Comparison of ENCODE assay signal across 10 mouse cellular contexts in the genomic region with DNA sequence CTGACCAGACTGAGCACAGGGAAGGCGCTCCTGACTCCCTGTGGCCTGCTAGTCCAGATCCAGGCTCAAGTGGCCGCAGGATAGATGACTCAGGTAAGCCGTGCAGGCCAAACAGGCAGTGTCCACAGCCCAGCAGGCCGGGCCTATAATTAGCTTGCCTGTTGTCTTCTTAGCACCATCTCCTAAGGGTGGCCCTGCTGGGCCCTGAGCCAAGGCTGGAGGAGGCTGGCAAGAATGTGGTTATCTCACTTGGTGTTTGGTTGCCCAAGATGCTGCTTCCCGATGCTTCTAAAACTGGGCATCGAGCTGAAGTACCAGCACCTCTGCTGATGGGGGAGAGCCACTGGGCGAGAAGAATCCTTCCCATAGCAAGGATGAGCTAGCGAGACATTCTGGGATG. TPM values are rescaled to one million over a fixed set of nuclear protein-coding genes. Genes with fewer than 3 reads are reported as not detected.
A peak's percentile ranks its signal among the peaks of the same experiment; 100 is the strongest.
DNase-seq lines count a peak whose midpoint lies in the region; ATAC-seq lines count a peak whose summit lies in the region.
"Had no signal": no experiment of that assay in that cellular context is flagged by ENCODE, and none has a peak within 500 bp of the region (broad histone marks: within the 10 kb centered on the region; RNA-seq: fewer than 3 reads in every experiment).

No protein-coding gene starts in this region.

- peak; percentile 80 for DNase-seq in gastrocnemius, adult 18-20 months (ENCODE audit: low spot score)
- no peak for DNase-seq in gastrocnemius, postnatal 4 days (ENCODE audit: low spot score in 2 of 2)
- DNase-seq in spleen, adult 12 weeks (ENCODE audit: low spot score), result peak; percentile 56
- DNase-seq in spleen, adult 18-20 months, result no peak
- peak; percentile 40 to 81 for DNase-seq in gastrocnemius, adult 8-10 months (ENCODE audit: low spot score in 2 of 2)
- DNase-seq in testis, postnatal 14 days (ENCODE audit: low spot score), result peak; percentile 66
- no peak for DNase-seq in forebrain, embryonic 11.5 days (ENCODE audit: low spot score)
- no peak for DNase-seq in right cerebral cortex, postnatal 25 days

- H3K4me3 ChIP-seq in forebrain, embryonic 11.5 days (ENCODE audit: low read depth, low read length), result no peak overlapping the region
- H3K4me3 ChIP-seq: megakaryocyte, embryonic 14.5 days had no signal

- no peak overlapping the region for H3K27ac ChIP-seq in forebrain, embryonic 11.5 days (ENCODE audit: low read depth, low read length)

- no peak for ATAC-seq in forebrain, embryonic 11.5 days (replicated peaks; ENCODE audit: low FRiP score)
- ATAC-seq: inflammation-experienced regulatory T-cells, adult 6 months had no signal

- H3K9ac ChIP-seq in forebrain, embryonic 11.5 days (ENCODE audit: low read length), result no peak overlapping the region

- no peaks in the 10 kb centered on the region for H3K4me1 ChIP-seq in forebrain, embryonic 11.5 days (replicated peaks; ENCODE audit: control insufficient read depth, insufficient read depth, low read length)

- H3K4me2 ChIP-seq in forebrain, embryonic 11.5 days (ENCODE audit: low read depth, low read length, severe bottlenecking), result no peak overlapping the region

- H3K9me3 ChIP-seq in forebrain, embryonic 11.5 days (ENCODE audit: control insufficient read depth, low read length), result no peaks in the 10 kb centered on the region
- H3K9me3 ChIP-seq: megakaryocyte, embryonic 14.5 days had no signal

- 81% methylated on average over 8 of the region's 8 CpGs for WGBS in forebrain, embryonic 11.5 days

- no peaks in the 10 kb centered on the region for H3K36me3 ChIP-seq in forebrain, embryonic 11.5 days (ENCODE audit: control insufficient read depth, insufficient read depth, low read length)

- H3K27me3 ChIP-seq in forebrain, embryonic 11.5 days (ENCODE audit: control insufficient read depth, insufficient read depth, low read length), result no peaks in the 10 kb centered on the region

RNA-seq across cellular contexts. Expression of gene Zc3hc1, which starts 35.1 kb away (rescaled TPM):
- total RNA-seq in gastrocnemius, adult 18-20 months (2021), result 10 to 100 TPM; 16.3 to 18.5 TPM
- 10 to 100 TPM; 24.8 to 25.4 TPM for total RNA-seq in gastrocnemius, postnatal 4 days (2021)
- total RNA-seq in gastrocnemius, adult 8-10 months (2022), result 10 to 100 TPM; 17.6 to 20.2 (median 19.3) TPM
- 71.2 and 74.0 TPM in 2 replicates for polyA plus RNA-seq in forebrain, embryonic 11.5 days (2014; fragmentation: Nextera tagmentation; extraction: Ambion mirVana)

RNA-seq across cellular contexts. Expression of gene Klhdc10, which starts 46.0 kb away (rescaled TPM):
- total RNA-seq in gastrocnemius, adult 18-20 months (2021), result 10 to 100 TPM; 38.4 to 41.3 TPM
- 10 to 100 TPM; 73.6 to 86.9 TPM for total RNA-seq in gastrocnemius, postnatal 4 days (2021)
- total RNA-seq in gastrocnemius, adult 8-10 months (2022), result 10 to 100 TPM; 35.6 to 46.1 (median 40.0) TPM
- polyA plus RNA-seq in forebrain, embryonic 11.5 days (2014; fragmentation: Nextera tagmentation; extraction: Ambion mirVana), result 33.0 and 37.4 TPM in 2 replicates

RNA-seq across cellular contexts. Expression of gene Ube2h, which starts 51.4 kb away (rescaled TPM):
- total RNA-seq in gastrocnemius, adult 18-20 months (2021), result 10 to 100 TPM; 64.7 to 69.4 TPM
- 100 to 1,000 TPM in 1 of 2 experiments, 10 to 100 TPM in 1; 82.2 to 103 TPM for total RNA-seq in gastrocnemius, postnatal 4 days (2021)
- 10 to 100 TPM; 47.9 to 63.1 (median 52.5) TPM for total RNA-seq in gastrocnemius, adult 8-10 months (2022)
- polyA plus RNA-seq in forebrain, embryonic 11.5 days (2014; fragmentation: Nextera tagmentation; extraction: Ambion mirVana), result 50.1 and 51.8 TPM in 2 replicates

Comparison
In these comparisons a context has a peak if more than half of its experiments do, and no peak if none do; other contexts are left out.
1. DNase-seq: peak in gastrocnemius, adult 18-20 months (single experiment), spleen, adult 12 weeks (single experiment), gastrocnemius, adult 8-10 months (2 of 2) and testis, postnatal 14 days (single experiment); none in gastrocnemius, postnatal 4 days (0 of 2), spleen, adult 18-20 months (0 of 2), forebrain, embryonic 11.5 days (single experiment) and right cerebral cortex, postnatal 25 days (single experiment).